Mouse (Mus musculus) megakaryocyte-erythroid progenitor cell, adult 5-6 weeks (primary cell): ENCODE data around the gene Kcnj4. TPM values are rescaled to one million over a fixed set of nuclear protein-coding genes. Genes with fewer than 3 reads are reported as not detected.
"Not testable (repeated sequence)": the region's sequence is repeated elsewhere in the genome, so short reads cannot be mapped to it uniquely, and the experiment has no call there.

Experiments used
- ATAC-seq: replicated peaks from 2 replicates; pipeline ENCODE4 v1.8.0; 2016; ENCODE audit warnings: mild to moderate bottlenecking, inconsistent platforms; ENCODE audit not compliant: severe bottlenecking, poor library complexity, low FRiP score, low TSS enrichment
- total RNA-seq, 2 experiments: library from RNA; stranded (forward) in 1 of 2; stranded (reverse) in 1 of 2; fragments of 200-1000, 215-1000 nt in 1 of 2; fragments of >200 nt in 1 of 2; fragmentation: Nextera tagmentation in 1 of 2; gene quantifications; 2 replicates each; pipeline ENCODE4 v1.2.3; 2014 to 2017

Kcnj4 gene
- total RNA-seq, 2 experiments from 2014 or later: not detected

DNA sequence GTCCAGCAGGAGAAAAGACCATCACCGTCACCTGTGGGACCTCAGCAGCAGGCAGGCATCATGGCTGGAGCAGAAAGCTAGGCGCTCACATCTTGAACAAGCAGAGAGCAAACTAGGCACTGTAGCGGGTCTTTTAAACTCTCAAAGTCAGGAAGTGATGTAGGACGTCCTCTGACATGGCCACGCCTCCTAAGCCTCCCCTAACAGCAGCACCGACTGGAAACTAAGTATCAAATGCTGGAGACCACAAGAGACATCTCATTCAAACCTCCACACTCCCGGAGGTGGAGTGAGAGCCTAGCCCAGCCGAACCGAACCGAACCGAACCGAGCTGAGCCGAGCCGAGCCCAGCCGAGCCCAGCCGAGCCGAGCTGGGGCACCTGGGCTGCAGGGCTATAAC is 34.5 kb downstream of the Kcnj4 start:
- ATAC-seq: no peak

DNA sequence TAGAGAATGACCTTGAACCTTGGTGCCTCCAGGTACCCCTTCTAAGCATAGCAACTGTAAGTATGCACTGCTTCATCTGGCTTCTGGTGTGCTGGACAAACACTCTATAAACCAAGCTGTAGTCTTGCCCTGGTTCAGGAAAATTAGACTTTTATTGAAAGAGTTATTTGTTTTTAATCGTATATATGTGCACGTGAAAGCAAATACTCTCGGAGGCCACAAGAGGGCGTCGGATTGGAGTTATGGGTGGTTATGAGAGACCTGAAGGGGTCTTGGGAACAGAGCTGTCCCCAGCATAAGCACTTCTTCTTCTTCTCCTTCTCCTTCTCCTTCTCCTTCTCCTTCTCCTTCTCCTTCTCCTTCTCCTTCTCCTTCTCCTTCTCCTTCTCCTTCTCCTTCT is 35.5 kb downstream of the Kcnj4 start:
- ATAC-seq: no peak

DNA sequence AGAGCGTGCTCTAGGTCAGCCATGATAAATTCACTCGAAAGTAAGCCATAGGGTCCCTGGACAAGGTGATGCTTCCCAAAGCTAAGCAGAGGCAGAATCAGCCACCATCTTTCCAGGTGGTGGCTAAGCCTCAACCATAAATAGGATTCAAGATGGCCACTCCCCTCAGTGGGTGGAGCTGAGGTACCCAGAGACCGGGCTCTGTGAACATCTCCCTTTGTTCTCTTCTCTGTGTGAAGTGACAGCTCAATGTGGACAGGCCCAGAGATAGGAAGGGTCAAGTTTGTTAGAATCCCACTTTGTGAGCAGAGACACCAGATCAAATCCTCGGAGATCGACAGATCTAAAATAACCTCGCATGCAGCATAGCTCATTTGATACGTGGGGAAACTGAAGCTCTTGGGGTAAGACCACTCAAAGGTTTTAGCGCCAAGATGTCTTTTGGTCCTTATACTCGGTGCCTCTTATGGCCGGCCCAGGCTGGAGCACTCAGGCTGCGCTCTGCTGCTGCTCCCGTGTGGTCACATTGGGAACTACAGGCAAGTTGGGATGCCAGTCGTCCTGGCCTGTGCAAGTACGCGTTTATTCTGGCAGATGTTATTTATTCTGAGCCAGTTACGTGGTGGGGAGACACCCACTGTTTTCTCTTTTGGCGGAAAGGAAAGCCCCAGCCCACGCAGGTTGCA is 38.3 kb downstream of the Kcnj4 start:
- peak; percentile 92 for ATAC-seq

DNA sequence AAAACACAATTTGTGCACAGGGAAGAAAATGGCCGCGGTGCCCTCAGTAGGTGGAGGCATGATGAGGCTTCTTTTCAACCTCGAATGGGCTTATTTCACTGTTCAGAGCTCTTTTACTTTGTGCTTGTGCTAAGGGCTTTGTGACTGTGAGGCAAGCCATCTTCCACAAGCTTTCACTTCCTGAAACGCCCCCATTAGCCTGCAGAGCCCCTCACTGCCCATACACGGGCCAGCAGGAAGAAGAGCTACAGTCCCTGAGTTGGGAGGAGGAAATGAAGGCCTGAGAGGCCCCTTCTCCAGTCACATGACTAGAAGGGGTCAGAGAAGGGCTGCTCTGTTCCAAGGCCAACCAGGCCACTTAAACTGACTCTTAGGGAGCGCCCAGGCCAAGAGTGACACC is 48.5 kb downstream of the Kcnj4 start:
- ATAC-seq: no peak

DNA sequence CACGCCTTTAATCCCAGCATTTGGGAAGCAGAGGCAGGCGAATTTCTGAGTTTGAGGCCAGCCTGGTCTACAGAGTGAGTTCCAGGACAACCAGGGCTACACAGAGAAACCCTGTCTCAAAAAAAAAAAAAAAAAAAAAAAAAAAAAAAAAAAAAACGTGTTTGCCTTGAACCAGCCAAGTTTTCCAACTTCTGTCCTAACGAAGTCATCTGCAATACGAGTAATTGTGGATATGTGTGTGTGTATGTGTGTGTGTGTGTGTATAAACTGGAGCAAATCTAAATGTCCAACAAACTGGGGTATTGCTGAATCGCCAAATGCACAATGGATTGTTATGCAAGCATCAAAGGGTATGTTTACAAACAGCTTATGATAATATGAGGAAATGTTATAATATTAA is 48.9 kb downstream of the Kcnj4 start:
- ATAC-seq: not testable (repeated sequence)

DNA sequence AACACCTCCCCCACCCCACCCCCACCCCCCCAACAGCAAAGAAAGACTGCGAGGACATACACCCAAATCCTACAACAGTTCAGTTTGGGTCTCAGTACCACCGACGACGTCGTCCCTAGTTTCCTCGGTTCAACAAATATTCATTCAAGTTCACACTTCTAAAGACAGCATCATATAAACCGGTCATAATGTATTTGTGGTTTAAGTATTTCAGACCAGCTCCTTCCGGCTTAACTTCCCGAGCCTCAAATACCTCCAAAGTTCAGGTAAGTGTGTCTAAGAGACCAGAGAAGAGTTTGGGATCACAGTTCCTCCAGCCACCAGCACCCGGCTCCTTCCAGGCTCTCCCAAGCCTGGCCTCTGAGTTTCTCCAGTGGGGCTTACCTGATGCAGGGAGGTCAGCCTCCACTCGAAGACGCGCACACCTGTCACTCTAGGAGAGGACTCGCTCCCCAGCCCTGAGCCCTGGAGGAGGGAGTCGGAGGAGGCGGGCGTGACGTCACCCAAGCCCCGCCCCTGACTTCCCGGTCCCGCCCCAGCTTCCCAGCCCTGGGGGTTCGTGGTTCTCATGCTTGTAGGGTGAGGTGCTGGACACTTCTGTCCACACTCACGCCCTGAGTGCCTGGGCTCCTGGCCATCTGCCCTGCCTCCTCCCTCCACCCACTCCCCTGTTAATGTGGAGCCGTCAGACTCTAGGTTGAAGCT is 49.8 kb downstream of the Kcnj4 start, which contains the start of gene Csnk1e:
Csnk1e (minus strand) TSS at position 461 of the 705 bp plus-strand sequence.
- peak; percentile 68 for ATAC-seq

DNA sequence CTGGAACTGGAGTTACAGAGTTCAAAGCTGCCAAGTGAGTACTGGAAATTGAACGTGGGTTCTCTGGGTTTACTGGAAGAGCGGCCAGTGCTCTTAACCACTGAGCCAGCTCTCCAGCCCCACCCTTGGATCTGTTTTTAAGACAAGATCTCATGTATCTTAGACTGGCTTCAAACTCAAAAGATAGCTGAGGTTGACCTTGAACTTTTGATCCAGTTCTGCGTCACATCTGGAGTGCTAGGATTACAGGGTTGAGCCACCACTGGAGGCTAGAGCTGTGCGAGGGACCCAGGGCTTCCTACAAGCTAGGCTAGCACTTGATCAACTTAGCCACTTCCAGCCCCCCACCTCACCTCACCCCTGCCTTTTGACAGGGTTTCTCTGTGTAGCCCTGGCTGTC is 51.2 kb downstream of the Kcnj4 start:
- no peak for ATAC-seq

DNA sequence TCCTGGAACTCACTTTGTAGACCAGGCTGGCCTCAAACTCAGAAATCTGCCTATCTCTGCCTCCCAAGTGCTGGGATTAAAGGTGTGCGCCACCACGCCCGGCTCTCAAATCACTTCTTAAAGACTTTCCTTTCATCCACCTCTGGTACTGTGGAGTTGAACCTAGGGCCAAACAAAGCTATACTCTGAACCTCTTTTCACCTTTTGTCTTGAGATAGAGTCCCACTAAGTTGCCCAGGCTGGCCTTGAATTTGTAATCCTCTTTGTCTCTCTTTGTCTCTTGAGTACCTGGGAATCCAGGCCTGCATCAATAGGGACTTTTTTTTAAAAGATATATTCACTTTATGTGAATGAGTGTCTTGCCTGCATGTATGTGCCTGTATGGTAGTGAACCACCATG is 57.0 kb downstream of the Kcnj4 start:
- no peak for ATAC-seq

DNA sequence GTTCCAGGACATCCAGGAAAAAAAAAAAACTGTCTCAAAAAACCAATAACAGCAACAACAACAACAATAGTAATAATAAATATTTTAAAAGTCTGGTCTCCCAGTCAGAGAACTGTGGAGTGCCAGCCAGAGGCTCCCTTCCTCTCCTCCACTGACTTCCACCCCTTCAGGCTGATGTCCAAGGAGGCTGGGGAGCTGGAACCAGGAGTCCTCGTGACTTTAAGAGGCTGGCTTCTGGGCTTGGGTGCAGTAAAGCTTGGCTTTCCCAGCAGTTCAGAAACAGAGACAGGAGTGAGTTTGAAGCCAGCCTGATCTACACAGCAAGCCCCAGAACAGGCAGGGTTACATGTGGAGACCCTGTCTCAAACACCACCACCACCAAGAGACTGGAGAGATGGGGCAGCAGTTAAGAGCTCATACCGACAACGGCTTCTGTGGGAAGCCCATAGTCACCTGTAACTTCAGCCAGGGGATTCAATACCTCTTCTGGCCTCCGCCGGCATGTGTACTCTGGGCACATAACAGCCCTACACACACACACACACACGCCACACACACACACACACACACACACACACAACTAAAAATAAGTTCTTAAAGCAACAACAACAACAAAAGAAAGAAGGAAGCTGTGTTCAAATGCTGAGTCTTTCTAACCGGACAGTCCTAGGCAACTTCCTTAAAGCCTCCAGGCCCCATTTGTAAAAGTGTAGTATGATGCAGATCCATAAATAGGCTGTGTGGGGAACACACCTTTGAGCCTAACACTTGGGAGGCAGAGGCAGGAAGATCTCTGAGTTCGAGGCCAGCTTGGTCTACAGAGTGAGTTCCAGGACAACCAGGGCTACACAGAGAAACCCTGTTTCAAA is 59.0 kb downstream of the Kcnj4 start:
- ATAC-seq: no peak

DNA sequence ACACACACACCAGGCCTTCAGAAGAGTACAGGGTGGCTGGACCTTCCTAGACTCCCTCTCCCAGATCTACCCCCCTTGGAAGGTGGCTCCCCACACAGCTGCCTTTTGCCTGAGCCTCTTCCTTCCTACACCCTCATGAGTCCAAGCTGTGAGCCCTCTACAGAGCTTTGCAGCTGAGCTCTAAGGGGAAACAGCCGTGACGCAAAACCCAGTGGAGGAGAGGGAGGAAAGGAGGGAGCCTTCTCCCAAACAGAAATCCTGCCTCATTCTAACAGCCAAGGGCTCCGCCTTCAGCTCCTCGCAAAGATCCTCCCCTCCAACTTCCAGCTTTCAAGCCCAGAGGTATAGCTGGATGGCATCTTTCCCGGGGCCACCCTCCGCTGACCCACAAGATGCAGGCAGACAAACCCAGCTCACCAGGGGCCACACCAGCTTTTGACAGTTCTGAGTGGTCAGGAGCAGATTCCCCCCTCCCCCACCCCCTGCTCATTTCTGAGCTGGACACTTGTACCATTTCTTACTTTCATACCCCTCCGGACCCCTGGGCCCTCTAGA is 61.1 kb downstream of the Kcnj4 start:
- ATAC-seq: no peak

DNA sequence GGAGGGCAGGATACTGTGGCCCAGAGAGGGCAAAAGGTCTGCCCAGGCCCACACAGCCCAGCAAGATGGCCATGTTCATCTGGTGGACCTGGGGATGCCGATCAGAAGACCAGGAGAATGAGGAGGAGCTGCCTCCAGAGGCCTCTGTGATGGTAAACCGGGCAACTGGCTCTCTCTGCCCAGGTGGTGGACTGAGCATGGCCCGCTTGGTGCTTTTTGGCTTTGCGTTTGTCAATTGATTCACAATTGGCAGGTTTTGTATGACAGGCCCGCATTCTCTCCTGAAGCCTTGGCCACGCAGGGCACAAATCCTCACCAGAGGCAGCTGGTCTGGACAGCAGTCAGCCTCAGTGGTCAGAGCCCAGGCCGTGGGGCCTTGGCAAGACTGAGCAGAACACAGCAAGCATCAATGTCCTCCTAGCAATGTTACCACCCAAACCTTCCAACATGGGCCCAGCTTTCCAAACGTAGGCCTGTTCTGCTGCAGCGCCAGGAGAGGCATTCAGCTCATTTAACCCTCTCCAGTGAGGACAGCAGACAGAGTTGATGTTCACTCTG is 62.0 kb downstream of the Kcnj4 start:
- ATAC-seq: no peak

DNA sequence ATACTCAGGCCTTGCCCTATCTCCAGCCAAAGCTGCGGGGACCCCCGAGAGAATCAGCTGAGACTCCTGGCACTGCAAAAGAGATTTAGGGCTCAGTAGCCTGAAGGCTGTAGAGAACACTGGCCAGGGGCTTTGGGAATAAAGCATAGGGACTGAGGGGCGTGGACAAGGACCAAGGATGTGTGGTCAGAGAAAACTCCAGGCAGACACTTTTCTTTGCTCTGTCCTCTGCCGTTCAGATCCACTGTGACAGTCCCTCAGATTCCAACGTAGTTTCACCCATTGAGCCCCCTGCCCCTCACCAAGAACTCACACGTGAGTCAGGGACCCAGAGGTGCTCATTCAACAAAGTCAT is 62.8 kb downstream of the Kcnj4 start:
- ATAC-seq: no peak

DNA sequence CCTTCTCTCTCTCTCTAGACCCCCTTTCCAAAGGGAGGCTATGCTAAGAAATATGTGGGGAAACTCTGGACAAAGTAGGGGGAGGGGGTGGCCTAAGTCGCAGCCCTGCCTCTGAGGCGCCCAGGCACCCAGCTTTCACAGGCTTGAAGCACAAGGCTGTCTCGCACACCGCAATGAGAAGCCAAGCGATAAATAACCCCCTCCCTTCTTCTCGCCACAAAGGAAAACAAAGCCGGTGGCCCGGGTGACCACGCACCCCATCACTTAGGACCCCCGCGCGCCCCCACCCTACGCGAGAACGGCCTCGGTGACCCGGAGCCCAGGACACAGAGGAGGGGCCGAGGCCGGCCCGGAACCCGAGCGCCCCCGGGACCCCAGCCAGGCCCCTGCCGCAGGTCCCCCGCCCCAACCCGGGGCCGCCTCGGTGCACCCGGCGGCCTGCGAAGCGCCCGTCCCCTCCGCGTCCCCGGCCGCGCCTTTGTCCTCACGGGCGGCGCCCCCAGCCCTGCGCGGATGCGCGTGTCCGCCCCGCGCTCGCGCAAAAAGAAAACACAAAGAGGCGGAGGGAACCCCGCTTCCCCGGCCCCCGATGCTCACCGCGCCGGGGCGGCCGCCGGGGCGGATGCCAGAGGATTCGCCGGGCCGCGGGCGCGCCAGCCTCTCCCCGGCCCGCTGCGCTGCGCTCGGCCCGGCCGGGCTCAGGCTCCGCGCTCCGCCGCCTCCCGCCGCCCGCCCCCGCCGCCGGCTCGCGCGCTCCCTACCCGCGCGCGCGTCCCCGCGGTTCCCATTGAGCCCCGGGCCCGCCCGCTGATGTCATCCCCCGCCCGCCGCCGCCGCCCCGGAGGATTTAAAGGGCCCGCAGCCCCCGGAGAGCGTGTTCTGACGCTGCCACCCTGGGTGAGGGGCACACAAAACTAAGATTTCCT is 63.4 kb downstream of the Kcnj4 start:
- no peak for ATAC-seq

DNA sequence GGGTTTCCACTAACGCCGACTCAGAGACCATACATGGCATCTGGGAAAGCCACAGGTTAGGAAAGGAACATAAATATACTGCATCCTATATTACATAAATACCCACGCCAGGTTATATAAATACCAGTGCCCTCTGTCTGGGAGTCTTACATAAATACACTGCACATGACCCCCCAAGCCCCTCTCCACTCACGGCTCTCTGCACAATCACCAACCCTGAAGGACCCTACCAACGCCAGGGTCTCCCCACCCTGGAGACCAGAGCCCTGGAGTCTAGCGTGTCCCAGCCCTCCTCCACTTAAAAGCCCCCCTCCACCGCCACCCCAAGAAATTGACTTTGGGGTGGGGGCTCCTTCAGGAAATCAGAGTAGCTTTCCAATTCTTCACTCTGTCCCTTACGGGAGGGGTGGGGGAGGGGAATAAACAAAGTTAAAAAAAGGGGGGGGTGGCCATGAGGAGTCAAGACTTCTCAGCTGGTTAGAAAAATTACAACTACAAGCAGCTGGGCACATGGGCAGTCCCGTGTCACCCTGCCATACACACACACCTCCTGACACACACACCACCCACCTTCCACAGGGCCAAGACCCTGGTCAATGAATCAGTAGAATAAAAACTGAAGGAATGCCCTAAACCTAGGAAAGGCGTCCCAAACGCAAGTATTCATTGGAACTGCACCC is 64.2 kb downstream of the Kcnj4 start:
- no peak for ATAC-seq

DNA sequence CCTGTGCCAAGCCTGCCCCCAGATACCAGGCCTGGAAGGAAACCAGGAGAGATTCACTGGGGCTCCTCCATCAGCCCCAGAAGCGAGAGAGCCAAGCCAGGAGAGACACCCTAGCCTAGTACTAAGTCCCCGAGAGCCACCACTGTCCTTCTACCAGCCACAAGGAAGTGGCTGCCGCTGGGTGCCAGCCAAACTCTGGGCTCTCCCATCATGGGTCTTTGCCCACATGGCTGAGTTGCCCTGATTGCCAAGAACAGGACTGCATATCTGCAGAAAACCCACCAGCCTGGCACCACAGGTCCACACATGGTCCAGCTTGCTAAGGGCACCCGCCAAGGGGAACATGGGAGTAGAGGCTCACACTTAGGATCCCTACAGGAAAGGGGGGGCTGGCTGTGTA is 64.8 kb downstream of the Kcnj4 start:
- peak; percentile 40 for ATAC-seq

DNA sequence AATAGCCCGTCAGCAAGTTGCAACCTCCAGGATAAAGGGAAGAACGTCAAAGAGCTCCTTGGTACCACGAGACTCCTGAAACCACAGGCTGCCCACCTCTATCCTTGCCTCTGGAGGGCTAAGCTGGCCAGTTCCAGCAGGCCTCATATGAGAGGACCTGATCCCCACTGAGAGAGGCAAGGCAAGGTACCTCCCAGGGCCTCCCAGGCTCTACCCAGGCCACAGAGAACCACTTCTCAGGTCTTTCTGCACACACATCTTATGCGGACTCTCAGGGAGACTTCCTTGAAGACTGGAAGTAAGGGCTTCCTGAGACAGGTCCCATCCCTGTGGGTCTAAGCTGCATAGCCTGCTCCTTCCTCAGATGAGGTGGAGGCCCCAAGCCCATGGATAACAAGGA is 65.7 kb downstream of the Kcnj4 start:
- no peak for ATAC-seq

DNA sequence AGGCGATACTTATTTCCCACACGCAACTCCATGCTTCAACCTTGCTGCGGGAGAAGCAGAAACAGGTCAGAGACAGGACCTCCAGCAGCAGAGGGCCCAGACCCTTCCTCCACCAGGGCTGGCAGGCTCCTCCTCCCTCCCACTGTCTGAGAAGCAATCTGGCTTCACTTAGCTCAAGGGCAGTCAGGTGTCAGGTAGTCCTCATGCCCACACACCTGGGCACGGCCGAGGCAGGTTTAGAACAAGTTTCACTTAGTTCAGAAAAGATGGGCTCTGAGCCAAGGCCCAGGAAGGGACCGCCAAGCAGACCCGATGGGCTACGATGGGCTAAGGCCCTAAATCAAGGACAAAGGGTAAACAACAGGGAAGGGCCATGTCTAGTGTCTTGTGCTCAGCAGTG is 66.2 kb downstream of the Kcnj4 start:
- ATAC-seq: no peak

DNA sequence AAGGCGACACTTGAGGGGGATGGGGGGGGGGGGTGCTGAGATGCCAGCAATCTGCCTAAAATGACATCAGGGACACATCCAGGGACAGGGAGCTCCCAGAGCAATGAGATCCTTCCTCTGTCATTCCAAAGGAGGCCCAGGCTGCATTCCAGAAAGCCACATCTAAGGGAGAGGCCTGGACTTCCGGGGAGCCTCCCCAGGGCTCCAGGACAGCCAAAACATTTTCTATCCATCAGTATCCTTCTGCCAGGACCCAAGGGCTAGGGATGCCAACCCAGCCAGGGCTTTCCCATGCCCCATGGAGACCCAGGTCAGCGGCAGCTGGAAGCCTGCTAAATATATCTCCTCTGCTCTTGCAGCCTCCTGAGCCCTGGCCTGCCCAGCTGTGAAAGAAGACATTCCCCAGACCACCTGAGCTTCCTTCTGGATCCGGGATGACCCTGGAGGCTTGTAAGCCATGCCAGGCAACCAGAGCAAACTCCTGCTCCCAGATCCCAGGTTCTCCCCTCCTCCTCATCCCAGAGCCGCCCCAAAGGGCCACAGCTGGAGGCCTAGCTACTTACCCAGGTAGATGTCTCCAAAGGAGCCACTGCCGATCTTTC is 66.7 kb downstream of the Kcnj4 start:
- ATAC-seq: no peak
